Mouse (Mus musculus) naive thymus-derived CD4-positive, alpha-beta T cell, adult 2 months (primary cell): Measurements from ENCODE around the gene Tex28.
"Not testable (repeated sequence)": the region's sequence is repeated elsewhere in the genome, so short reads cannot be mapped to it uniquely, and the experiment has no call there.

Experiments used
- DNase-seq: peaks from one replicate; pipeline ENCODE4 v3.0.0-alpha.2; 2011; ENCODE audit warnings: low read depth

The Tex28 gene

GRCm38 (mm10) chrX:74167738-74168137, at the start of gene Tex28:
Tex28 (minus strand) TSS chrX:74167838.
- DNase-seq, result no peak

- DNase-seq, result no peak
Observed at GRCm38 (mm10) chrX:74203556-74203955, 35.9 kb upstream of the Tex28 start.

- no peak for DNase-seq
Observed at GRCm38 (mm10) chrX:74176959-74177358, 9.3 kb upstream of the Tex28 start, which contains the start of gene Tktl1. Tktl1 (plus strand) TSS chrX:74177259.

GRCm38 (mm10) chrX:74135263-74135662, 32.4 kb downstream of the Tex28 start, which contains the start of gene Mecp2:
Mecp2 (minus strand) TSS chrX:74135363.
- DNase-seq, result not testable (repeated sequence)

- no peak for DNase-seq
Observed at GRCm38 (mm10) chrX:74127164-74127563, 40.5 kb downstream of the Tex28 start, which contains the start of gene Opn1mw. Opn1mw (plus strand) TSS chrX:74127464.

- peak; percentile 60 for DNase-seq
Observed at GRCm38 (mm10) chrX:74124975-74125374, 42.7 kb downstream of the Tex28 start.

- peak; percentile 81 for DNase-seq
Observed at GRCm38 (mm10) chrX:74115511-74115910, 52.1 kb downstream of the Tex28 start.

GRCm38 (mm10) chrX:74114036-74114435, 53.6 kb downstream of the Tex28 start:
- DNase-seq, result no peak

GRCm38 (mm10) chrX:74108747-74109146, 58.9 kb downstream of the Tex28 start:
- no peak for DNase-seq

GRCm38 (mm10) chrX:74105916-74106315, 61.7 kb downstream of the Tex28 start:
- DNase-seq, result no peak

- no peak for DNase-seq
Observed at GRCm38 (mm10) chrX:74103457-74104188, 64.0 kb downstream of the Tex28 start.
